Mouse (Mus musculus): ENCODE data around the gene AI854703.
A peak's percentile ranks its signal among the peaks of the same experiment; 100 is the strongest.

Gene AI854703

DNA sequence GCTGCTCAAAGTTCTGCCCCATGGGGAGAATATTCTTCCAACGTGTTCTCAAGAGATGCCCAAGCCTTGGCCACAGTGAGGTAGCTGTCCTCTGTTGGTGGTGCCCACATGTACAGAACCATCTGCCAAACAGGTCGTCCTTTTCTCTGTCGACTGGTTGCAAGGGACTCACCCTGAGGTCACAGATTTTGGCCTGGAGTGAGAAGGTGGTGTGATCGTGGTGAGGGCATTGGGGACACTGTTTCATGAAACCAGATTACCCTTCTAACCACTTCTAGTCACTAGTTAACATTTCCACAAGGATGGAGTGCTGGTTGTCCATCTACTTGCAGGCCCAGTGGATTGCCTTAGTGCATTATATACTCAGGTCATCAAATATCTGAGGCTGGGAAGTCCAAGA lies 22.2 kb downstream of the AI854703 start:
- DNase-seq (ENCODE audit: inconsistent age in 2 of 2, low spot score in 1 of 2): no peak

DNA sequence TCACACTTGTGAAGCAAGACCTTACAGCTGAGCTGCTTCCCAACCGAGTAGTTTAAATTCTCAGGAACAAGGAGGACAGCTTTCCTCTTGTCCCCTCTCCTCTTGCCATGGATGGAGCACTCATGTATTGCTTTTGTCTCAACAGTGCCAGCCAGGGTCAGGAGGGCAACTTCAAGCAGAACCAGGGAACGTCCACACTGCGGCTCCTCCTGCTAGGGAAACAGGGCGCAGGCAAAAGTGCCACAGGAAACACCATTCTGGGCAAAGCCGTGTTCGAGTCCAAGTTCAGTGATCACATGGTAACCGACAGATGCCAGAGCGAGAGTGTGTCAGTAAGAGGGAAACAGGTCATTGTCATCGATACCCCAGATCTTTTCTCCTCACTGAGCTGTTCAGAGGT lies 23.5 kb downstream of the AI854703 start:
- no peak for DNase-seq (ENCODE audit: inconsistent age in 2 of 2, low spot score in 1 of 2)

DNA sequence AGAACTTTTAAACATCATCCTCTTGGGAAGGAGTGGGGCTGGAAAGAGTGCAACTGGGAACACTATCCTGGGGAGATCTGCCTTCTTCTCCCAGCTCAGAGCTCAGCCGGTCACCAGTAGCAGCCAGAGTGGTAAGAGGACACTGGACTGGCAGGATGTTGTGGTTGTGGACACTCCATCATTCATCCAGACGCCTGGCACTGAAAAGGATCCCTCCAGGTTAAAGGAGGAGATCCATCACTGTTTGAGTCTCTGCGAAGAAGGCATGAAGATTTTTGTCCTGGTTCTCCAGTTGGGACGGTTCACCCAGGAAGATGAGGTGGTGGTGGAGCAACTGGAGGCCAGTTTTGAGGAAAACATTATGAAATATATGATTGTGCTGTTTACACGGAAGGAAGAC lies 32.2 kb downstream of the AI854703 start:
- no peak for DNase-seq (ENCODE audit: inconsistent age in 2 of 2, low spot score in 1 of 2)

DNA sequence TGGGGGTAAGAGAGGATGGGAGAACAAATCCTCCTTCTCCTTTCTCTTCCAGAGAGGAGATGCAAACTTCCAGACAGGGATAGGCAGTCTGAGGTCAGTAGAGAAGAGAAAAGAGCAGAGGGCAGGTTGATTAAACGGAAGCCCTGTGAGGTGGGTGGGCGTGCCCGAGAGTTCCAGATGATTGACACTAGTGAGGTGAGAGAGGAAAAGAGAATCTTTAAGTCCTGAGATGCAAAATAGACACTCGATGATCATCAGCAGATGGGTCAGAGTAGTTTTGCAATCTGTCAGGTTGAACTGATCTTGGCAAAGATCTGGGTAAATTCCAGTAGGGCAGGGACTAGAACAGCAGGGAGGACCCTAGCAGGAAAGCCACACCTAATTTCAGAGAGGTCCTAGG lies 38.2 kb downstream of the AI854703 start:
- DNase-seq (ENCODE audit: inconsistent age in 2 of 2, low spot score in 1 of 2): no peak

DNA sequence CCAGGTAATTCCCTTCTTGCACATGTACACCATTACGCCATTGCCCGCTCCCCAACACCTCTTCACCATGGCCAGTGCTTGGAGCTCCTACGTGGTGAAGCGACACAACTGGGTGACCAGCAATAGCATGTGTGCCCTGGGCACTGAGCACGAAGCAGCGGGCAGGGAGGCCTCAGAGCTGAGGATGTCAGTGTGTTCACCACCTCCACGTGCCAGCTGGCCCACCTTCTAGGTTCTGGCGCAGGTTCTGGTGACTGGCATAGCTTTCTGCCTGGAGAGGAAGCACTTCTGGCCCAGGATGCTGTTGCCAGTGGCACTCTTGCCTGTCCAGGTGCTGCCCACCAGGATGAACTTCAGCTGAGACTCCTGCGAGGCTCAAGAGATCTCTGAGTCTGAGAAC lies 38.9 kb downstream of the AI854703 start:
- no peak for DNase-seq (ENCODE audit: inconsistent age in 2 of 2, low spot score in 1 of 2)

DNA sequence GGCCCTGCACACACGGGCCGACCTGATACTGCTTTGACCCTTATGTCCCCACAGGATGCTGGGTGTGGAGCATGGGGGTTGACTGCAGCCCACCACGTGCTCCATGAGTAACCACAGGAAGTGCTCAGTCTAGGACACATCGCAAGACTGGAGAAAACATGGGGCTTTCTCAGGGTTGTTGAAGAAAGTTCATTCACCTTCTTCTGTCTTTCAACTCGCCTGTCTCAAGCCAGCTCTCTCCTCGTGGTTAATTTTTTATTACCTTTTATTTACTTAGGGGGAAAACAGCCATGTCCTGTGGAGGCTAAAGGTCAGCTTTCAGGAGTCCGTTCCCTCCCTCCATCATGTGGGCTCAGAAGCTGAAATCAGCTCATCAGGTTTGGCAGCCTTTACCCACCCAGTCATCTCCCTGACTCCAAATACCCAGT lies 39.6 kb downstream of the AI854703 start:
- no peak for DNase-seq (ENCODE audit: inconsistent age in 2 of 2, low spot score in 1 of 2)

DNA sequence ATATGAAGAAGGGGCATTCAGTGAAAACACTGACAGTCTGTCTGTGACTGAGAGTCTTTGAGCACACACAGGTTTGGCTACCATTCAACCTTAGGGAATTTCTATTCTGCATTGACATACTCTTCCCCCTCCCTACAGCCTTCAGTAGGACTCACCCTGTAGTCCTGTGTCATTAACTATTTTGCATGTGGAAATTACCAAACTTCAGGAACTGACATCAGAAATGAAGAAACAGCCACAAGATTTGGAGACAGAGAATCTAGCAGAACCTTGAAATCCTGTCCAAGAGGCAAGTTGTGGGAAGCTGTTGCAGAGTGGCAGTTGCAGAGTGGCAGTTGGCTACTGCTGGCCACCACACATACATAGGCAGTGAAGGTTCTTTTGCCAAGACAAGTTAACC lies 41.5 kb downstream of the AI854703 start:
- no peak for DNase-seq (ENCODE audit: inconsistent age in 2 of 2, low spot score in 1 of 2)

DNA sequence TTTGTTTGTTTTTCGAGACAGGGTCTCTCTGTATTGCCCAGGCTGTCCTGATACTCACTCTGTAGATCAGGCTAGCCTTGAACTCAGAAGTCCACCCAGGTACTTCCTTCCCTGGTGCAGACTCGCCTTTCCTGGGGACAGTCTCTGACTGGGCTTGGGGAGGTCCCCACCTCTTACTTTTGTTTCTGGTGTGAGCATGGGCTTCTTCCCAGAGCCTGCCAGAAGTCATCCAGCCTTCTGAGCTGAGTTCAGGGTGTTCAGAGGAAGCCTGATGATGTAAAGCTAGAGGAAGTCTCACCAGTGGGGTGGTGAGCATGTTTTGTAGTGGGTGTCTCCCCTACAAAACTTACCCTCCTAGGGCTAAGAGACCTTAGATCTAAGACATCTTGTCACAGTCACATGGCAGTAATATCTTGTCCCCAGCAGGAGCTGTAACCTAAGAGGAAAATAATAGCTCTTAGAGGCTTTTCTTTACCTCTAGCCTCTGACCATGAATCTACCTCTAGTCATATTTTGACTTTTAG lies 42.9 kb downstream of the AI854703 start:
- DNase-seq (ENCODE audit: inconsistent age in 2 of 2, low spot score in 1 of 2): no peak

DNA sequence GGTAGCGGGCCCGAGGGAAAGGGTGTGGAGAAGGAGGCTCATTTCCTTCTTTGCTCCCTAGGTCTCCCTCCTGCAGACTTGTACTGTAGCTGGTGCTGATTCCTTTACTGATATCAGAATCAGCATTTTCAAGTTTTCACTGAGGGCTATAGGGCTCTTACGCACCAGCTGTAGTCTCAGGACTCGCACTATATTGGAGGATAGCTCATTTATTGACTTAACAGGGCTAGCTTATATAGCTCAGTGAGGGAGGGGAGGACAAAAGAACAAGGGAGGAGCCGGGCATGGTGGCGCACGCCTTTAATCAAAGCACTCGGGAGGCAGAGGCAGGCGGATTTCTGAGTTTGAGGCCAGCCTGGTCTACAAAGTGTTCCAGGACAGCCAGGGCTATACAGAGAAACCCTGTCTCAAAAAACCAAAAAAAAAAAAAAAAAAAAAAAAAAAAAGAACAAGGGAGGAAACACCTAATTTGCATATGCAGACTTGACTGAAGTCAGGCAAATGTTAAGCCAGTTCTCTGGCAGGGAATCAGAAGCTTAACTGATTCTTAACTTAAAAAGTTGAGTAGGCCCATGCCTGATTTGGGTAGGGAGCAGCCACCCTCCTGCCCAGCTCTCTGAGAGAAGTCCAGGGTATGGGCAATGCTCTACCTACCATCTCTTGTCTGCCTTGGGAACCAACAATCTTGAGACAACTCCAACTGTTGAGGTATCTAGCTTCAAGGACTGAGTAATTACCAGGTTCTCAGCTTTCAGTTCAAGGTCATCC lies 47.9 kb downstream of the AI854703 start:
- DNase-seq (ENCODE audit: inconsistent age in 2 of 2, low spot score in 1 of 2): peak in 1 of 2 experiments; percentile 15

DNA sequence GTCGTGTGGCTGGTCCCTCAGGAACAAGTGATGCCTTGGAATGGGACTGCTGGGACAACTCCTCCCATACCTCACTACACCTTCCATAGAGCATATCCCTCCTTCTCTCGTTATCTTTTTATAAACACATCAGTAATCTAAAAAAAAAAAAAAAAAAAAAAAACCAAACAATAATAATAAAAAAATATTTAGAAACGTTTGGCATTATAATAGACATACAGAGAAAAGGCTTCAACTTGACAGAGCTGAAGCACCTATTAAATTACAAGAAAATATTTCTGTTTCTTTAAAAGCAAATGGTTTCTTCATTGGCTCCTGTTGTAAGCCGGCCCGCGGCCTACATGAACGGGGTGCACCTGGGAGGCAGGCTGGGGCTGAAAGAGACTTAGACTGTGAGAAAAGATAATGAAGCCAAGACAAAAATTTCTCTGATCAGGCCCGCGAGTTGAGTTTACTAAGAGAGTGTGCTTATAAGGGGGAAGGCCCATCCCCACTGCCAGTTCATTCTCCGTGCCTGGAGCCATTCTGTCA lies 48.9 kb downstream of the AI854703 start:
- peak in 1 of 2 experiments; percentile 46 for DNase-seq (ENCODE audit: inconsistent age in 2 of 2, low spot score in 1 of 2)

DNA sequence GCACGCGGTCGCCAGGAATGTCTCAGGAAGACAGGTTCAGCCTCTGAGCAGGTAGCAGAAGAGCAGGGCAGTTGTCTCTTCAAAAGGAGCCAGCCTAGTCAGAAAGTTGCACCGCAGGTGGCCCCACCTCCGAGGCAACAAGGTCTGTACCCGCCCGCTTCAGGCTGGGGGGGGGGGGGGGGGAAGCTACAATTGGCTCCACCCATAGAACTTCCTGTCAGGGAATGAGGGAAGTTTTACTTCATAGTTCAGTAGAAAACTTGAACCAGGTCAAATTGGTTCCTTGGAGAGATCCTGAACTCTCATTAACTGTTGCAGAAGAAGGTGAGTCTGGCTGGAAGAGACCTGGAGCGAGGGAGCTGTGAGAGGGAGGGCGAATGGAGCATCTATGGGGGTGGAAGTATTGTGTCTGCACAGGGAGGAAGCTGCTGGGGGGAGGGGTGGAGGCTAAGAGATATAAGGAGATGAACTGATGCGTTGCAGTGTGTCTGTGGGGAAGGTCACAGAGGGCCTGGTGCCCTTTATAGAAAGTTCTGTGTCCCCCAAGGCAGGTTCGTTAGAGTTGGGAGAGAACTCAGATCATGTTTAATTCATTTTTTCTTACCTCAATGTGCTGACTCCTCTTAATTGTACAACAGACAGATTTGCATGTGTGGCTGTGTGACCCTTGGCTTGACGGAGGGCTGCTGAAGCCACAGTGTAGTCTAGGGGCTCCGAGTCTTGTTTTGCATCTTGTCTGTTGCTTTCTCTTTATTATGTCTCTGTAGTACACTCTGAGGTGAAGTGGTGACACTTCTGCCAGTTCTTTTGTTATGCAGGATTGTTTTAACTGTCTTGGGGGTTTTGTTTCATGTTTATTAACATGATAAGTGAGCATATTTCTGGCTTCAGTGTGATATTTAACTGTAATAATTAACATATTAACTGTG lies 49.6 kb downstream of the AI854703 start, which contains the start of gene Gimap9:
Gene Gimap9, plus strand, starts transcription at position 199 of the 929 bp plus-strand sequence.
- DNase-seq (ENCODE audit: inconsistent age in 2 of 2, low spot score in 1 of 2): peak in 1 of 2 experiments; percentile 65

DNA sequence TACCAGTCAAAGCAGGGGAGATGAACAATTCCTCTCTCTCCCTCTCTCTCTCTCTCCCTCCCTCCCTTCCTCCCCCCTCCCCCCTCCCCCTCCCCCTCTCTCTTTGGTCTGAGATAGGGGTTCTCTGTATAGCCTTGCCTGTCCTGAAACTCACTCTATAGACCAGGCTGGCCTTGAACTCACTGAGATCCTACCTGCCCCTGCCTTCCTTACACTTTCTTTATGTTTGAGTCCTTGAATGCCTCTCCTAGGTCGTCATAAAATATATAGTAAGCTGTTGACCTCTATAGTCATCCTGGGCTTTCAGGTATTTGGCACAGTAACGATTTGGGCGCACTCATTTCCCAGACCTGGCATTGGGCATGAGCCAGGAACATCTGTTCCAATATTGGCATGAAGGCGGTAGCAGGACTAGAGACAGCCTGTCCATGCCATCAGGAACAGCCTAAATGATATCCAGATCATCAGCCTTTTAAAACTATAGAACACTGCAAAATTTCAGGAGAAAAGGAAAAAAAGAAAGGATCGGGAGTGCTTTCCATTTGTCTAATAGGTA lies 50.4 kb downstream of the AI854703 start:
- no peak for DNase-seq (ENCODE audit: inconsistent age in 2 of 2, low spot score in 1 of 2)

DNA sequence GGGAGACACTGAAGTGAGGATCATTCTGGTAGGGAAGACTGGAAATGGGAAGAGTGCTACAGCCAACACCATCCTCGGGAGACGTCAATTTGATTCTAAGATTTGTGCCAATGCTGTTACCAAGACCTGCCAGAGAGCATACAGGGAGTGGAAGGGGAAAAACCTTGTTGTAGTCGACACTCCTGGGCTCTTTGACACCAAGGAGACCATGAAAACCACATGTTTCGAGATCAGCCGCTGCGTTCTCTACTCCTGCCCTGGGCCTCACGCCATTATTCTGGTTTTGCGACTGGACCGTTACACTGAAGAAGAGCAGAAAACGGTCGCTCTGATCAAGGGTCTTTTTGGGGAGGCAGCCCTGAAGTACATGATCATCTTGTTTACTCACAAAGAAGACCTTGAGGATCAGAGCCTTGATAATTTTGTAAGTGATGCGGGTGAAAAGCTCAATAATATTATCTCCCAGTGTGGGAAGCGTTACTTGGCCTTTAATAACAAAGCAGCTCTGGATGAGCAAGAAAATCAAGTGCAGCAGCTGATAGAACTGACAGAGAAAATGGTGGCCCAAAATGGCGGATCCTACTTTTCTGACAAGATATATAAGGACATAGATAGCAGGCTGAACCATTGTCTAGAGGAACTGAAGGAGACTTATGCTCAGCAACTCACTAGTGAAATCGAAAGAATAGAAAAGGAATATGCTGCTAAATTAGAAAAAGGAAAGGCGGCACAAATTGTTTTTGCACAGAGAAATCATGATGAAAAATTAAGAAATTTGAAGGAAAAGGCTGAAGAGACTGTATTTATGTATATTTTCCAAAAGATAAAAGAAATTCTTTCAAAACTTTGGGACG lies 51.2 kb downstream of the AI854703 start:
- peak in 1 of 2 experiments; percentile 17 for DNase-seq (ENCODE audit: inconsistent age in 2 of 2, low spot score in 1 of 2)

DNA sequence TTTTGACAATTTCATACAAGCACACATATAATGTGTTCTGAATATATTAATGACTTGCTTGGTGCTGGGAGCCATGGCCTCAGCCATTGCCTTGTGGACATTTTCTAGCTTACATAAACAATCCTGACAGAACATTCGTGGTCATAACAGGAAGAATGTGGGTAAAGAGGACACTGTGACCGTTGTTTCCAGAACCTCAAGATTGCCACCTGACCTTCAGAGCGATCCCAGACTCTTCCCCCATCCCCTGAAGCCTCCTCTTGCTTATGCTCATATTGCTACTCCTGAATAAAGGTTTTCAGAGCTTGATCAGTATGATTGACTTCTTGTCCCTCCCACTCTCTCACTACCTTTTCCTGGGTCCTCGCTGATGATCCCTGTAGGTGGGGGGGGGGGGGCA lies 51.8 kb downstream of the AI854703 start:
- DNase-seq (ENCODE audit: inconsistent age in 2 of 2, low spot score in 1 of 2): no peak

DNA sequence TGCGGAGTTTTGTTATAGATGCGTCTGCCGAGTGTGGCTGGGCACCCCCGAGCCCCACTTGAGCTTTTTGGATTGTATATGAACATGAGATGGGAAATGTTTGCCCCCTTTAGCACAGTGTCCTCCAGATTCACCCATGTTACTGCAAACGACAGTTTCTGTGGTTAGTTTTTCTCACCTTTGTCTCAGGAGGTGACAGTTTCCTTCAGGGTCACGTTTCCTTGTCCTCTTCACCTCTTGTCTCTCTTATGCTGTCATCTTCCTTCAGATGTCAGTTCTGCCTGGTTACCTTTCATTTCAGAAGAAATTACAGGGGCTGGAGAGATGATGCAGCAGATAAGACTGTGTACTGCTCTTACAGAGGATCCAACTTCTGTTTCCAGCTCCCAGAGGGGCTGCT lies 53.1 kb downstream of the AI854703 start:
- peak in 1 of 2 experiments; percentile 16 for DNase-seq (ENCODE audit: inconsistent age in 2 of 2, low spot score in 1 of 2)

DNA sequence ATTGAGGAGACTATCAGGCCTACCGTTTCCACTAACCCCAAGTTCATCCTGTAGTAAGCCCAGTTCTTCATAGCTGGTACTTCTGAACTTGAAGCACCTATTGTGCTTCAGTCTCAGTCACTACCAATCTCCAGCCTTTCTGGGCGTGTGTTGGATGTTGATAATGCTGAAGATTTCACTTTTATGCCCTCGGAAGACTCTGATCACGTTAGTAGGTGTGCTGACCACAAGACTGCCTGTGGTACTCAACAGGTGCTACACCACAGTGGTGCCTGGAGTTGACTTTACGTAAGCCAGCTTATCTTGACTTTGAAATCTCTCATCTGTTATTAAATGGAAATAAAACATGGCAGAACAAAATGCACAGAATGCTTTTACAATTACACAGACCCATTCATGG lies 53.9 kb downstream of the AI854703 start:
- DNase-seq (ENCODE audit: inconsistent age in 2 of 2, low spot score in 1 of 2): peak in 1 of 2 experiments; percentile 14

DNA sequence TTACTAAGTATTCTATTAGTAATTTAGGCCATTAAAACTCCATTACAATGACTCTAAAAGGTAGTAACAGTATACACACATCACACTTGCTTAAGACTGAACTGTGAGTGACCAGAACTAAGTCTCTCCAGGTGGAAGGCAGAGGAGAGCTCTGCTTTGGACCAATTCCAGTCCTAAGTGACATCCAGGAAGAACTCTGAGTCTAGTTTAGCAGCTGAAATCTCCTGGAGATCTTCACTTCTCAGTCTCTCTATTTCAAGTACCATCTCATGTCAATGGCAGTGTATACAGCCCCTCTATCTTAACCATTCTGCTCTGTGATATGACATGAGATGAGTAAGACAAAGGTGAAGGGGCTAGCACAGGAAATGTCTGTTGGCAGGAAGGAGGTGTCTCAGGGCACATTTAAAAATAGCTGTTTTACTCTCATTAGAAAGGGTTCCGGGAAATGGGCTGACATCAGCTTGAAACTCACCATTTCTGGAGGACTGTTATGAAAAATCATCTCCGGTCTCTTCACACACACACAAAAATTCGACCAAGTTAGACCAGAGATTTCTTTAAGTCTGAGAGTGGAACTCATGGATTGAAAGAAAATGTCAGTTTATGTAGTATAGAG lies 55.0 kb downstream of the AI854703 start:
- peak in 1 of 2 experiments; percentile 63 for DNase-seq (ENCODE audit: inconsistent age in 2 of 2, low spot score in 1 of 2)

DNA sequence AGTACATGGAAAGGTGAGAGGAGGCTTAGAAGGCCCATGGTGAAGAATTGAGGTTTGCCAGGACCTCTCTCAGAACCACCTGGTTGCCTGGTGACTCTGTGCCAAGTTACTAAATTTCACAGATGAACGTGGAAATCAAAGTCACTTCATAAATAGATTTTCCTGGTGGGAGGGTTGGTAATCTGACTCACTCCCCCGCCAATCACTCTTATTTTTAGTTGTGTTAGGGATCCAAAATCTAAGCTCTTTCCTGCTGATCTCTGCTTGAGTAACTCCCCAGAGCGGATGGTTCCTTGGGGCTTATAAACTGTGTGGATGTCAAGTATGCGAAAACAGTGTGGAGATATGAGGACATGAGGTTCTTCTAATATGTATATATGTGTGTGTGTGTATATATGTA lies 55.7 kb downstream of the AI854703 start:
- peak in 1 of 2 experiments; percentile 32 for DNase-seq (ENCODE audit: inconsistent age in 2 of 2, low spot score in 1 of 2)
